Mouse (Mus musculus): ENCODE results near the gene Bub3. TPM values are rescaled to one million over a fixed set of nuclear protein-coding genes. Genes with fewer than 3 reads are reported as not detected.

Bub3 gene
- polyA plus RNA-seq, 1 experiment, result 88.3 TPM

- Histone ChIP-seq H3K4me1 (ENCODE audit: control insufficient read depth, insufficient read depth, low read length) (no peaks in the 10 kb centered on the region), H3K27ac (ENCODE audit: insufficient read depth, low read depth, low read length) (no peak overlapping the region), H3K4me3 (ENCODE audit: insufficient read depth, low read length) (no peak overlapping the region)
- TF ChIP-seq POLR2A (IDR thresholded peaks at IDR 0.05; ENCODE audit: borderline replicate concordance, low read depth, low read length) (no peak), CTCF (IDR thresholded peaks at IDR 0.05; ENCODE audit: low read depth, low read length) (no peak)
These were observed 13.6 kb upstream of the Bub3 start for GRCm38 (mm10) chr7:131546423-131546822.

- H3K4me1 ChIP-seq (ENCODE audit: control insufficient read depth, insufficient read depth, low read length), result no peaks in the 10 kb centered on the region
- TF ChIP-seq CTCF (IDR thresholded peaks at IDR 0.05; ENCODE audit: low read depth, low read length) (no peak), POLR2A (IDR thresholded peaks at IDR 0.05; ENCODE audit: borderline replicate concordance, low read depth, low read length) (no peak)
- no peak overlapping the region for H3K4me3 ChIP-seq (ENCODE audit: insufficient read depth, low read length)
- no peak overlapping the region for H3K27ac ChIP-seq (ENCODE audit: insufficient read depth, low read depth, low read length)
These were observed 12.5 kb upstream of the Bub3 start for GRCm38 (mm10) chr7:131547481-131547880.

- Histone ChIP-seq H3K4me1 (ENCODE audit: control insufficient read depth, insufficient read depth, low read length) (no peaks in the 10 kb centered on the region), H3K4me3 (ENCODE audit: insufficient read depth, low read length) (no peak within 1 kb of the TSS), H3K27ac (ENCODE audit: insufficient read depth, low read depth, low read length) (no peak within 1 kb of the TSS)
- TF ChIP-seq CTCF (IDR thresholded peaks at IDR 0.05; ENCODE audit: low read depth, low read length) (no peak), POLR2A (IDR thresholded peaks at IDR 0.05; ENCODE audit: borderline replicate concordance, low read depth, low read length) (no peak)
These were observed 11.5 kb upstream of the Bub3 start, which contains the start of gene Hmx2 for GRCm38 (mm10) chr7:131548473-131548872. Hmx2 (plus strand) TSS chr7:131548773.

- H3K4me1 ChIP-seq (ENCODE audit: control insufficient read depth, insufficient read depth, low read length), result no peaks in the 10 kb centered on the region
- H3K4me3 ChIP-seq (ENCODE audit: insufficient read depth, low read length), result no peak overlapping the region
- H3K27ac ChIP-seq (ENCODE audit: insufficient read depth, low read depth, low read length), result no peak overlapping the region
- TF ChIP-seq CTCF (IDR thresholded peaks at IDR 0.05; ENCODE audit: low read depth, low read length) (no peak), POLR2A (IDR thresholded peaks at IDR 0.05; ENCODE audit: borderline replicate concordance, low read depth, low read length) (no peak)
These were observed 8.6 kb upstream of the Bub3 start for GRCm38 (mm10) chr7:131551471-131551870.

- Histone ChIP-seq H3K4me1 (ENCODE audit: control insufficient read depth, insufficient read depth, low read length) (no peaks in the 10 kb centered on the region), H3K27ac (ENCODE audit: insufficient read depth, low read depth, low read length) (no peak overlapping the region), H3K4me3 (ENCODE audit: insufficient read depth, low read length) (no peak overlapping the region)
- no peak for TF ChIP-seq POLR2A (IDR thresholded peaks at IDR 0.05; ENCODE audit: borderline replicate concordance, low read depth, low read length)
- TF ChIP-seq CTCF (IDR thresholded peaks at IDR 0.05; ENCODE audit: low read depth, low read length), result no peak
These were observed 7.9 kb upstream of the Bub3 start for GRCm38 (mm10) chr7:131551931-131552741.

DNA sequence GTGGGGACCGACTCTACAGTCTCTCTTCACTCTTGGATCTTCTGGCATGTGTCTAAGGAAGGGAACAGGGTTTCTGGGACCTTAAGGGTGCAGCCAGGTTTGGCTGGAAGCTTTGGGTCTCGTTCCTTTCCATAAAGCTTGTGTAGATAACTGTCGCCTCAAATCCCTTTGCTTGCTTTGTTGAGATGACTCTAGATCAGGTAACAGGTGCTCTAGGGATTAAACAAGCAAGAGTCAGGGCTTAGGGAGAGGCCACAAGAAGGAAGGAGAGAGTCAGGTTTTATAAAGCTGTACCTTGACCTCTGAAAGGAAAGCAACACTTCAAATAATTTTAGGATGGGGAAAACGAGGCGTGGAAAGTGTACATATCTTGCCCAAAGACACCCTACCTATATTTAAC, 7.2 kb upstream of the Bub3 start:
- Histone ChIP-seq H3K4me1 (ENCODE audit: control insufficient read depth, insufficient read depth, low read length) (no peaks in the 10 kb centered on the region), H3K27ac (ENCODE audit: insufficient read depth, low read depth, low read length) (no peak overlapping the region), H3K4me3 (ENCODE audit: insufficient read depth, low read length) (no peak overlapping the region)
- TF ChIP-seq CTCF (IDR thresholded peaks at IDR 0.05; ENCODE audit: low read depth, low read length) (no peak), POLR2A (IDR thresholded peaks at IDR 0.05; ENCODE audit: borderline replicate concordance, low read depth, low read length) (no peak)

DNA sequence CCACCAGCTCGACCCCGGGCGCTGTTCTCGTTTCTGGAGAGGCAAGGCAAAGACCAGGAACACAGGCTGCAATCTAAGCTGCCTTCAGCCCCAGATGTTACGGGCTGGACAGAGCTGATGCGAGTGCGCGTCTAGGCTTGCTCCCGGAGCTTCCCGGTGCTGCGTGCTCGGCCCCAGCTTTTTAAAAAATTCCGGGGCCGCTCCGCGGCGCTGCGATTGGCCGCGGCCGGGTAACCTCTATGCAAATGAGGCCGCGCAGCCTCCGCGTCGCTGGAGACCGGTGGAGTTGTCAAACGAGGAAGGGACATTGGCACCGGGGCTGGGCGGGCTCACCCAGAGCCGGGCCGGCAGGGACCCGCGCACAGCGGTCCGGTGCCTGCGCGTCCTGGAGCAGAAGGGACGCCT, 6.2 kb upstream of the Bub3 start:
- no peak for TF ChIP-seq POLR2A (IDR thresholded peaks at IDR 0.05; ENCODE audit: borderline replicate concordance, low read depth, low read length)
- TF ChIP-seq CTCF (IDR thresholded peaks at IDR 0.05; ENCODE audit: low read depth, low read length), result no peak
- Histone ChIP-seq H3K4me3 (ENCODE audit: insufficient read depth, low read length) (peak overlapping the region; percentile 37), H3K27ac (ENCODE audit: insufficient read depth, low read depth, low read length) (no peak overlapping the region), H3K4me1 (ENCODE audit: control insufficient read depth, insufficient read depth, low read length) (no peaks in the 10 kb centered on the region)

- no peak for TF ChIP-seq CTCF (IDR thresholded peaks at IDR 0.05; ENCODE audit: low read depth, low read length)
- no peak for TF ChIP-seq POLR2A (IDR thresholded peaks at IDR 0.05; ENCODE audit: borderline replicate concordance, low read depth, low read length)
- peak overlapping the region; percentile 37 for H3K4me3 ChIP-seq (ENCODE audit: insufficient read depth, low read length)
These were observed 5.5 kb upstream of the Bub3 start for GRCm38 (mm10) chr7:131554341-131555180.

DNA sequence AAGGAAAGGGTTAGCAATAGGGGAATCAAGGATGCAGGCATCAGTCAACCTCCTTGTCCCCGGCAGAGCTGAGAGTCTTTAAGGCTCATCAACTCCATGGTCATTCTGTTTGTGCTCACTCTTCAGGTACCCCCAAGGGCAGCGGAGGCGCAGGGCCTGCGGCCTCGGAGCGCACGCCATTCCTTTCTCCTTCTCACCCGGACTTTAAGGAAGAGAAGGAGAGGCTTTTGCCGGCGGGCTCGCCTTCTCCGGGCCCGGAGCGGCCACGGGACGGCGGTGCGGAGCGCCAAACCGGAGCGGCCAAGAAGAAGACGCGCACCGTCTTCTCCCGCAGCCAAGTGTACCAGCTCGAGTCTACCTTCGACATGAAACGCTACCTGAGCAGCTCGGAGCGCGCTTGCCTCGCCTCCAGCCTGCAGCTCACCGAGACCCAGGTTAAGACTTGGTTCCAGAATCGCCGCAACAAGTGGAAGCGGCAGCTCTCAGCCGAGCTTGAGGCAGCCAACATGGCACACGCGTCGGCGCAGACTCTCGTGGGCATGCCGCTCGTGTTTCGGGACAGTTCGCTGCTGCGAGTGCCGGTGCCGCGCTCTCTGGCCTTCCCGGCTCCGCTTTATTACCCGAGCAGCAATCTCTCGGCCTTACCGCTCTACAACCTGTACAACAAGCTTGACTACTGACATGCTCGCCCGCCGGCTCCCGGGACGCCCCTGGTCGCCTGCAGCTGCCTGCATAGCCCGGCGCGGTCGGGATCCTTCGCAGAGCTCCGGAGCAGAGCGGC, 4.5 kb upstream of the Bub3 start:
- Histone ChIP-seq H3K4me3 (ENCODE audit: insufficient read depth, low read length) (peak overlapping the region; percentile 47), H3K4me1 (ENCODE audit: control insufficient read depth, insufficient read depth, low read length) (no peaks in the 10 kb centered on the region), H3K27ac (ENCODE audit: insufficient read depth, low read depth, low read length) (no peak overlapping the region)
- no peak for TF ChIP-seq POLR2A (IDR thresholded peaks at IDR 0.05; ENCODE audit: borderline replicate concordance, low read depth, low read length)

More at GRCm38 (mm10) chr7:131554341-131555180, 5.5 kb upstream of the Bub3 start:
- no peaks in the 10 kb centered on the region for H3K4me1 ChIP-seq (ENCODE audit: control insufficient read depth, insufficient read depth, low read length)
- no peak overlapping the region for H3K27ac ChIP-seq (ENCODE audit: insufficient read depth, low read depth, low read length)

All from bone marrow macrophage, adult 2 months (primary cell).